Mouse (Mus musculus): ENCODE results near the gene Adap1. TPM values are rescaled to one million over a fixed set of nuclear protein-coding genes. Genes with fewer than 3 reads are reported as not detected.

The Adap1 gene
- polyA plus RNA-seq, 1 experiment from 2014 or later, result 33.4 TPM

DNA sequence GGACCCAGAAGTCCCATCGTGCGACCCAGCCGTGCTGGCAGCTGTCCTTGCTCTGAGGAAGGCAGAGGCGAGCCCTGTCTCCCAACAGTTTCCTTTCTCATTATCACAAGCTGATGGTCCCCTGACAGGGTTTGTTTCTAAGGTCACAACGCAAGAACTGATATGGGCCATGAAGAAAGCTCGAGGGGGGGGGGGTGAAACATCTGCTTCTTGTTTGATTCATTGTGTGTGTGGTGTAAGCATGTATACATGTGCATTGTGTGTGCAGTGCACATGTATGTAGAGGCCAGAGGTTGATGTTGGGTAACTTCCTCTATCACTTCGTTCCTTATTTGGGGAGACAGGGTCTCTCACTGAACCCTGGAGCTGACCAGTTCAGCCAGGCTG, 2.2 kb upstream of the Adap1 start:
- WGBS, result 63% methylated on average over 7 of the region's 7 CpGs
- no peak overlapping the region for H3K4me3 ChIP-seq (ENCODE audit: low read depth, low read length)
- no peak overlapping the region for H3K9ac ChIP-seq (ENCODE audit: low read depth, low read length)
- no peaks in the 10 kb centered on the region for H3K9me3 ChIP-seq (ENCODE audit: control insufficient read depth)
- no peak overlapping the region for H3K4me2 ChIP-seq (replicated peaks; ENCODE audit: low read depth)
- ATAC-seq, result no peak
- H3K27me3 ChIP-seq (replicated peaks; ENCODE audit: control insufficient read depth, insufficient read depth, low read length), result no peaks in the 10 kb centered on the region
- H3K36me3 ChIP-seq (ENCODE audit: control insufficient read depth, insufficient read depth), result no peaks in the 10 kb centered on the region
- H3K27ac ChIP-seq (ENCODE audit: low read depth, low read length), result no peak overlapping the region
- H3K4me1 ChIP-seq (replicated peaks; ENCODE audit: control insufficient read depth, insufficient read depth, low read length), result 0 out of 2 replicates have a peak, but pooled peaks cover 7% of the 10 kb centered on the region
- TF ChIP-seq CTCF (IDR thresholded peaks at IDR 0.05; ENCODE audit: low read depth), result no peak

DNA sequence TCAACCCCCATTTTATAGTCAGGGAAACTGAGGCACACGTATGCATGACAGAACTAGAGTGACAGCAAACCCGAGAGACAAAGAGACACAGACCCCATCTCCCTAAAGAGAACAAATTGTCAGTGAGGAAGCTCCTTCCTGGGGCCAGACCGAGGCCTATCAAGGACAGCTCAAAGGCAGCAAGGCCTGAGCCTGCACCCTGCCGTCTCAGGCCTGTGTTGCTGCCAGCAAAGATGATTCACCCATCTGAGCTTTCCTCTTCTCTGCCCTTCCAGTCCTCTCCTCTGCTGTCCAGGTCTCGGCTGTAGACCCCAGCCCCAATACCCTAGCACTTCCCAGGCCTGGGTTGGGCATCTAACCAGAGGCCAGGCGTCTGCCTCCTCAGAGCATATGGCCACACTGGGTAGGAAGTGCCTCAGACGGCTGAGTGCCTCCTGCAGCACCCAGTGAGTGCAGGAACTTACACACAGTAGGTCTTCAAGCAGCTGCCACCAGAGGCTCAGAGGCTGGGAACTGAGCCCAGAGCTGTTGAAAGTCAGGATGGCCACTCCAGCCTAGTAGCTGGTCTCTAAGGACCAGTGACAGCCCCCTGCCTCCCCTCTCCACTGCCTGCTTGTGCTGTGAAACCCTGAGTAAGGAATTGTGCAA, 1.7 kb upstream of the Adap1 start:
- H3K9me3 ChIP-seq (ENCODE audit: control insufficient read depth), result no peaks in the 10 kb centered on the region
- ATAC-seq, result no peak
- H3K27ac ChIP-seq (ENCODE audit: low read depth, low read length), result no peak overlapping the region
- H3K27me3 ChIP-seq (replicated peaks; ENCODE audit: control insufficient read depth, insufficient read depth, low read length), result no peaks in the 10 kb centered on the region
- WGBS, result 78% methylated on average over 7 of the region's 7 CpGs
- no peak overlapping the region for H3K9ac ChIP-seq (ENCODE audit: low read depth, low read length)
- TF ChIP-seq CTCF (IDR thresholded peaks at IDR 0.05; ENCODE audit: low read depth), result no peak
- H3K4me2 ChIP-seq (replicated peaks; ENCODE audit: low read depth), result no peak overlapping the region
- H3K4me3 ChIP-seq (ENCODE audit: low read depth, low read length), result no peak overlapping the region
- 0 out of 2 replicates have a peak, but pooled peaks cover 7% of the 10 kb centered on the region for H3K4me1 ChIP-seq (replicated peaks; ENCODE audit: control insufficient read depth, insufficient read depth, low read length)
- H3K36me3 ChIP-seq (ENCODE audit: control insufficient read depth, insufficient read depth), result no peaks in the 10 kb centered on the region

DNA sequence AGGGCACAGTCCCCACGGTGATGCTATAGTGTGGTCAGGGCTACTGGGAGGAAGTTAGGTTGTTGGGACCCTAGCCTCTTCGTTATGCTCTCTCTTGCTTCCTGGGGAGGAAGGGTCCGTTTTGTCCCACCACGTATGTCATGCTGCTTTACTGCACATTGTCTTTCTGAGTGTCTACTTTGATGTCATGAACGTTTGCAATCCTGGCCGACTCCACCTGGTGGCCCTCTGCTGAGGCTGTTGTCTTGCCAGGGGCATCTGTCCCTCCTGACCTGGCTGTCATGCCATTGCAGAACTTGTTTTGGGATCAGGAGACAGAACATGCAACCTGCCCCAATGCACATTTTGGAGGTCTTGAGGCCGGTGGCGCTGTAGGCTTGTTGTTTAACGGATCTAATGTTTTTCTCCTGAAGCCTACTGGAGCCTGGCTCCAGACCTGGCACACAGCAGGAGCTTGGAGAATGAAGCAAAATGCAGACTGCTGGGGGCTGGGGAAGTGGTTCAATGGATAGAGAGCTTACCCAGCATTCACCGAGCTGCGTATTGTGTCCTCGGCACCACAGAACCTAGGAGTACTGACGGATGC, 782 bp upstream of the Adap1 start:
- H3K27ac ChIP-seq (ENCODE audit: low read depth, low read length), result no peak overlapping the region; the same call in 1 of the 2 replicates
- peak; percentile 60 for TF ChIP-seq CTCF (IDR thresholded peaks at IDR 0.05; ENCODE audit: low read depth)
- 68% methylated on average over 13 of the region's 13 CpGs for WGBS

DNA sequence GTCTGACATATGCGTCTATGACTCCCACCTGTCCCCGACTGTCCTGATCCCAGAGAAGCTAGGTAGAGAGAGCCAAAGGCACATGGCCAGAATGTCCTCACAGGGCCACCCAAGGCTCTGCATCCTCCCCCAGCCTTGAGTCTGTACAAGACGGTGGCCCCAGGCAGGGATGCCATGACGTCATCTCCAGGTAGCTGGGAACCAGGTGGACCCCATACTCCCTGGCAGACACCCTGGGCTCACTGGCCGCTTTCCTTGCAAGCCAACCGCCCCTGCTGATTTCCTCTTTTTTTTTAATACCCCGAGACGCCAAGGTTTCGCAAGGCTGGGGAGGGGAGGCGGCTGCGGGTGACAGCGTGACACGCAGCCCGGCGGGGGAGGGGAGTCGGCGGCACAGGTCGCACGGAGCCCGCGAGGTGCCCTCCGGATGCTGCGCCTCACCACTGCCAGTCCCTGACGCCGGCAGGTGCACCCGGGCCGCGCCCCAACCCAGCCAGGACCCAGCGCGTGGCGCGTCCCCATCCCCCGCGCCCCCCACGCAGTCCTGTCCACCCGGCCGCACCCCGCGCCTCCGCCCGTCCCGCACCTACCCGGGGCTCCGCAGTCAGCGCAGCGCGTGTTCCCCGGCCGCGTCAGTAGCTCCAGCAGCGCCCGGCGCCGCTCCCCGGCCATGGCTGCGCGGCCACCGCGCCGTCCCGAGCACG, 579 bp downstream of the Adap1 start:
- peak overlapping the region; percentile 88 for H3K27ac ChIP-seq (ENCODE audit: low read depth, low read length)
- WGBS, result 1% methylated on average over 55 of the region's 62 CpGs

More for the DNA sequence above, 782 bp upstream of the Adap1 start:
- H3K4me2 ChIP-seq (replicated peaks; ENCODE audit: low read depth), result no peak overlapping the region
- H3K36me3 ChIP-seq (ENCODE audit: control insufficient read depth, insufficient read depth), result no peaks in the 10 kb centered on the region
- H3K4me1 ChIP-seq (replicated peaks; ENCODE audit: control insufficient read depth, insufficient read depth, low read length), result 0 out of 2 replicates have a peak, but pooled peaks cover 7% of the 10 kb centered on the region
- ATAC-seq, result no peak
- no peaks in the 10 kb centered on the region for H3K9me3 ChIP-seq (ENCODE audit: control insufficient read depth)
- no peak overlapping the region for H3K4me3 ChIP-seq (ENCODE audit: low read depth, low read length)
- H3K27me3 ChIP-seq (replicated peaks; ENCODE audit: control insufficient read depth, insufficient read depth, low read length), result no peaks in the 10 kb centered on the region
- H3K9ac ChIP-seq (ENCODE audit: low read depth, low read length), result no peak overlapping the region

DNA sequence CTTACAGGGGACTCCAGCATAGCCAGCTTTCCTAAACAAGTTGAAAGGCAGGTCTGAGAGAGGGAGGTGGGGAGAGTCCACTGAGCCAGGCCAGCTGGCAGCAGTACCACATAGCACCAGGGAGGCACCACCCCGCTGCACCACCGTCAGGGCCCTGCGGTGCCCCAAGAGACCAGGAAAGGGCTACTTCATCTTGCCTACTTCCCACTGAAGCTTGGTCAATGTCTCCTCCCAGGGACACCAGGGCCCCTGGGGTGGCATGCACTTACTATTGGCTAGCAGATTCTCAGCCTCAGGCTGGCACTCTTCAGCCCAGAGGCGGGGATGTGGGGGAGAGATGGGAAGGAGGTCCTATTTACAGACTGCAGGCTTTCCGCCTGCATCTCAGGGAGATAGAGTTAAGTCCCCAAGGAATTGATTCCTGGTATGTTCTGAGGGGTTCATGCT, 1.4 kb downstream of the Adap1 start:
- Histone ChIP-seq H3K4me2 (replicated peaks; ENCODE audit: low read depth) (peak overlapping the region; percentile 95), H3K4me1 (replicated peaks; ENCODE audit: control insufficient read depth, insufficient read depth, low read length) (0 out of 2 replicates have a peak, but pooled peaks cover 7% of the 10 kb centered on the region), H3K9me3 (ENCODE audit: control insufficient read depth) (no peaks in the 10 kb centered on the region), H3K9ac (ENCODE audit: low read depth, low read length) (peak overlapping the region; percentile 85), H3K27me3 (replicated peaks; ENCODE audit: control insufficient read depth, insufficient read depth, low read length) (no peaks in the 10 kb centered on the region), H3K36me3 (ENCODE audit: control insufficient read depth, insufficient read depth) (no peaks in the 10 kb centered on the region), H3K4me3 (ENCODE audit: low read depth, low read length) (peak overlapping the region; percentile 69), H3K27ac (ENCODE audit: low read depth, low read length) (peak overlapping the region; percentile 88)
- WGBS, result 35% methylated on average over 5 of the region's 5 CpGs
- TF ChIP-seq CTCF (IDR thresholded peaks at IDR 0.05; ENCODE audit: low read depth), result peak; percentile 54
- peak; percentile 42 for ATAC-seq

More for the DNA sequence above, 579 bp downstream of the Adap1 start:
- Histone ChIP-seq H3K9ac (ENCODE audit: low read depth, low read length) (peak overlapping the region; percentile 85), H3K27me3 (replicated peaks; ENCODE audit: control insufficient read depth, insufficient read depth, low read length) (no peaks in the 10 kb centered on the region), H3K4me1 (replicated peaks; ENCODE audit: control insufficient read depth, insufficient read depth, low read length) (0 out of 2 replicates have a peak, but pooled peaks cover 7% of the 10 kb centered on the region), H3K9me3 (ENCODE audit: control insufficient read depth) (no peaks in the 10 kb centered on the region), H3K4me2 (replicated peaks; ENCODE audit: low read depth) (peak overlapping the region; percentile 95), H3K4me3 (ENCODE audit: low read depth, low read length) (peak overlapping the region; percentile 69), H3K36me3 (ENCODE audit: control insufficient read depth, insufficient read depth) (no peaks in the 10 kb centered on the region)
- peak; percentile 31 for ATAC-seq
- TF ChIP-seq CTCF (IDR thresholded peaks at IDR 0.05; ENCODE audit: low read depth), result no peak

All from intestine, postnatal 0 days (tissue).